Mouse (Mus musculus) cerebellum, postnatal 10 days (tissue): Measurements from ENCODE around the gene Myo18b.

Experiments used
- DNase-seq, 2 experiments: peaks; one replicate each; pipeline ENCODE4 v3.0.0; 2021; ENCODE audit warnings: mixed read lengths in 2 of 2

Gene Myo18b

DNA sequence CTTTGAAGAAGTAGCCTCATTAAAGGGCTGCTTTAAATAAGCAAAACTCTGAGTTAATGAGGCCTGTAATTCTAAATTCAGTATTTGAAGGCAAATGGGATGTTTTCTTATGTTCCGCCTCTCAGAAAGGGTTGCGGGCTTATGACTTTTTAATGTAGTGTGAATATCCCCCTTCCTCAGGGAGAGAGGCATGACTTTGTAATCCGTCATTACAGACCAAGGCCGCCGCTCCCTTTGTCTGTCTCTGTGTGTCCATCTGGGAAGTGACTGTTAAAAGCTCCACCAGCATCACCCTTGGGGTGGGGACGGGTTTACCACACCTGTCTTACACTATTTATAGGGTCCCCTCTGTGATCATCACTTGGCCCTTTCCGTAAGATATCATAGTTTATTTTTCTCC lies 100.1 kb downstream of the Myo18b start:
- DNase-seq: no peak

DNA sequence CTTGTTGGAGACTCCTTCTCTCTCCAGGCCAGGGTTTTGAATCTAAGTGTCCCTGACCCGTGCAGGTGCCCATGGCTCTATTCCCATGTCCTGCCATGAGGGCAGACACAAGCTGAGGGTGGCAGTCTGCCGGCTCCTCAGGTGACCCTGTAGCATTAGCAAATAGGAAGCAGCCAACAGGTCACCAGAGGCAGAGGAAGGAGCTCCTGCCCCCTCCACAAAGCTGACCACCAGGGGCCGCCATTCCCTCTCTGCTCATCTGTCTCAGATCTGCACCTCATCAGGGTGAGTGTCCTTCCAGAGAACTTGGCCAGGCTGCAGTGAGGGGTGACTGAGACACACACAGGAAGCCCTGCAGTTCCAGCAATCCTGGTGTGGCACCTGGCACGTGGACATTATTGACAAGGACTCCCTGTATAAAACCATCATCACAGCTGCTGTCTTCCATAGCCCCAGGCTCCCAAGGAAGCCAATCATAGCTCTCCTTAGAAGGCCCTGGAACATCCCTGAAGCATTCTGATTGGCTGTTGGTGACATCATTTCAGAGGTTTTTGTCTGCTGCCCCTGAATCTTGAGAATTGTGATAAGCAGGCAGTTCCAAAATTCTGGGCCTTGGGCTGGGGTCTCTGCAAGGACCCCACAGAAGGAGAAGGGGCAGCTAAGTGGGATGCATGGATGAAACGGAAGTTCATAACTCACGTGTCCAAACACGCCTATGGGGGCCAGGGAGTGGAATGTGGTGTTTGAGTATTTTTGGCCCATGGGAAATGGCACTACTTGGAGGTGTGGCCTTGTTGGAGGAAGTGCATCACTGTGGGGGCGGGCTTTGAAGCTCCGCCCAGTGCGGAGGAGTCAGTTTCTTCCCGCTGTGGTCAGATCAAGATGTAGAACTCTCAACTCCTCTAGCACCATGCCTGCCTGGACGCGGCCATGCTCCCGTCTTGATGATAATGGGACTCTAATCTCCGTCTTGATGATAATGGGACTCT lies 104.1 kb downstream of the Myo18b start:
- DNase-seq: peak; percentile 42 to 51

DNA sequence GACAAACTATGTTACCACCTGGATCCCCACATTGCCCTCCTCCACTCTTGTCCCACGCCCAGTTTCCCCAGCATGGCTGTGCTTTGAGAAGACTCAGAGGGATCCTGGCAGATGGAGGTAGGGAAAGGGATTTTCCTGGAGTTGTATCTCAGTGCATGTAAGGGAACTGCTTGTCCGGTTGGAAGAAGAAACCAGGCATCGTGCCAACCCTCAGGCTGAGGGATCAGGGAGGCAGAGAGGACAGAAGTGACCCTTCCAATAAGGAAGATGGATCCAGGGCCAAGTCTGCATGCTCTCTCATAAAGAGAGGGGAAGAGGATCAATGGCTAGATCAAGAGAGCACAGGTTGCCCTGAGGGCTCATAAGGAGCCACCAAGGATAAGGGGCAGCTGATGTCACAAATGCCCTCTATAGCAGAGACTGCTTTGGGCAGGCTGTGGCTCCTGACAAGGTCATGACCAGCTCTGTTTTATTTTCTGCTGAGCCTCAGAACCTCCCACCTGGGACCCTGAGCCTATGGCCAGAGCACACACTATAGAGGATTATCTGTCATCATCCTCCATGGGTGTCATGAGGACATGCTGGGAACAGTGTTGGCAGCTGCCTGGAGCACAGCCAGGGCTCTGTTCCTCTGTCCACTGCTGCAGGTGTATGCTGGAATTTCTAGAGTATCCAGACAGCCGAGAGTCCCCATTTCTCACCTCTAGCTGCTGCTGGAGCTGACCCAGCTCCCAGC lies 105.6 kb downstream of the Myo18b start:
- DNase-seq: peak; percentile 63 to 68

DNA sequence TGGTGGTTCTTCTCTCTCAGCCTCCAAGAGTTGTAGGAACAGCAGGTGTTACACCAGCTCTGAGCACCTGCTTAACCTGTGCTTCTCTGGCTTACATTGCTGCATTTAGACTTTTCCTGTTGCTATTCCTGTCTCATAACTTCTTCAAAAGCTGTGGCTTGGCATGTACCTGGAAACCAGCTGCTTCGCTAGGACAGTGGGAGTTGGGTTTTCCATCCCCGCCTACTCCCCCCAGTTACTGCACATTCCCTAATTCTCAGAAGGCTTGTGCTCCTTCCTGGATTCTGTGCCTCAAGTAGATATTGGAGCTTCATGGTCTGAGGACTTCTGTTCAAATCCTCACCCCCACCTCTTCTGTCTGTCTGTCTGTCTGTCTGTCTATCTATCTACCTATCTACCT lies 107.7 kb downstream of the Myo18b start:
- DNase-seq: no peak

DNA sequence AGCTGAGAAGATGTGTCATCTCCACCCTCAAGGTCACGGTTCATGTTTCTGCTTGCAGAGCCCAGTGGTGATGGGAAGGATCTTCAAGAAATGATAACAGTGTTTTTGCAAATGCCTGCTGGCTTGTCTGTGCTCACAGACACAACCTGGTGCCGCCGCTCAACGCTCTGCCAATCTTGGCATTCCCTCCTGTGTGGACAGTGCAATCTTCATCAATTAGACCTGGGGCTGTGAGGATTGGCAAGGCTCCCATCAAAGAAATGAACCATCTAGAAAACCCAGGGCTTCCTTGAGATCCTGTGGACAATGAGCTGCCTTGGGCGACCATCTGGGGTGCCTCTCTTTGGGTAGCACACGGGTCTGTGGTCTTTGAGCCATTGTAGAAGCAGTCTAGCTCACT lies 109.4 kb downstream of the Myo18b start:
- DNase-seq: peak; percentile 58 to 62

DNA sequence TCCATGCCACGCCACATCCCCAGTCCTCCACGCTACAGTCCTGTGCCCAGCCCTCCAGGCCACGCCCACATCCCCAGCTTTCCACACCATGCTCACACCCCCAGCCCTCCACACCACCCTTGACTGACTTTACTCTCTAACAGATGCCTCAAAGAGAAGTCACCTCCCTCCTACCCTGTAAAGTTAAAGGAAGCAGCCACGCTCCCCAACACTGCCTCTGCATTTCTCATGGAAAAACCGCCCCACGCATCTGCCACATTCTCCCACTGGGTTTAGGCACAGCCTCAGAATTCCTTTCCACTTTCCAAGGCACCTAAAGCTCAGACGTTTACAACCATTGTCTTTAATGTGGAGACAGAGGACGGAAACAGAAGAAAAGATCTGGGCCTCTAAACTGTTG lies 110.1 kb downstream of the Myo18b start:
- no peak for DNase-seq

DNA sequence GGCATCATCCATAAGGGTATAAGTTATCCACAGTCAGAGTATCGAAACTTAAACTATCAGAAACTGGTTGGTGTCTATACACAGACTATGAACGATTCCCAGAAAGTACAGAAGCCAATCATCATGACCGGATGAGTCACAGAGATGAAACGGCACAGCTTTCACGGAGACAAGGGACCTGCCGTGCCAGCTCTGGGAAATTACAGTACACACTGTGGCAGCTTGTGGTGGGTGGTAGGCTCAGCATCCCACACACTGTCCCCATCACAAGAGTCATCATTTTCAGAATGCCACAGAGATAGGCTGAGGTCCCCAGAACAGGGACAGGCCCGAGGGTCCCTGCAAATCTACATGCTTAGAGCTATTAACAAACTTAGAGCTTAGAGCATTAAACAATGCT lies 114.4 kb downstream of the Myo18b start:
- no peak for DNase-seq

DNA sequence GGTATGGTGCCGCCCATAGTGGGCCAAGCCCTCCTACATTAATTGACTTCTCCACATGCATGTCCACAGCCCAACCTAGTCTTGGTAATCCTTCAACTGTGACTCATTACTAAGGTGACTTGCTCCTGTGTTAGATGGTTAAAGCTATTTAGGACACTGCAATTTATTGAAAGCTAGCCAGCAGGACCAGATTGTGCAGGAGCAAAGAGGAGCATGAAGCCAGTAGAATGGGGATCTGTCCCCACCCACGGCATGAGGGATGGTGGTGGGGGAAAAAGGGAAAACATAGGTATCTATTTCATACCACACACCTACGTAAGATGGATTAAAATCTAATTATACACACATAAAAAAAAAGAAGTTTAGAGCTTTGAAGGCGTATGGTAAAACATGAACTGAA lies 114.9 kb downstream of the Myo18b start:
- peak in 1 of 2 experiments; percentile 42 for DNase-seq

DNA sequence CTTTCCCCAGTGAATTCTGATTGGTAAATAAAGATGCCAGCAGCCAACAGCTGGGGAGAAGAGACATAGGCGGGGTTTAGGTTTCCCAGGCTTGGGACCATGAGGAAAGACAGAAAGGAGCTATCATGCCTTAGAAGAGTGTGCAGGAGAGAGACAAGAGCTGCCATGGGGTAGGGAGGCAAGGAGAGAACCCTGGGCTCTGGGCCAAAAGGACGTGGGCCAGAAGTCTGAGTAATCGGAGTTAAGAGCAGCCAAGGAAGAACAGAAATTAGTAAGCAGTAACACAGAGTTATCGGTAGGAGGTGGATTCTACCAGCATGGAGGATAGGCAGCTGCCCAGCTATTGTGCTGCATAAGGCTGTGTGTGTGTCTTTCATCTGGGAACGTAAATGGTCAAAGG lies 115.8 kb downstream of the Myo18b start:
- DNase-seq: peak; percentile 86 to 87

DNA sequence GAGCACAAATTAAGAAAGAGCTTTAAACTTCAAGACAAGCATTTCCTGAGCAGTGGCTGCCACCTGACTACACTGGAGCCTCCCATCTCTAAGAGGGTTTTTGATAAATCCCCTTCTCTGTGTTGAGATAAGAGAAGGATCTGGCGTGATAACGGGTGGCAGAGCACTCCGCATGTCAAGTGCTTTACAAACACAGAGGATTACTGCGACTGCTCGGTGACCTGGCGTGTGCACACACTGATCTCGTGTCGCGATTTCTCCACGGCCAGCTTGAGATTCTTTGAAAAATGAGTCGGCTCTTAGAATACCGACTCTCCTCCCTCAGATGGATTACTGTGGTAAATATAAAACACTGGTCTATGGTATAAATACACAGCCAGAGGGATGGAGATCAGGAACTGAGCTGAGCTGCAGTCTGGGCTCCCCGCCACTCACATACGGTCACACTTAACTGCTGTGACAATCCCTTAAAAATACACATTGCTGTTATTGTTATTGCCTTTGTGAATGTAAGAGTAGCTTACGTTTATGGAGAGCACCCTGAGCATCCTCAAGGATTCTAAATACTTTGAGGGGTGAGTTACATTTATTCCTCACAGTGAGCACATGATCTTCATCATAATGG lies 119.3 kb downstream of the Myo18b start:
- DNase-seq: no peak

DNA sequence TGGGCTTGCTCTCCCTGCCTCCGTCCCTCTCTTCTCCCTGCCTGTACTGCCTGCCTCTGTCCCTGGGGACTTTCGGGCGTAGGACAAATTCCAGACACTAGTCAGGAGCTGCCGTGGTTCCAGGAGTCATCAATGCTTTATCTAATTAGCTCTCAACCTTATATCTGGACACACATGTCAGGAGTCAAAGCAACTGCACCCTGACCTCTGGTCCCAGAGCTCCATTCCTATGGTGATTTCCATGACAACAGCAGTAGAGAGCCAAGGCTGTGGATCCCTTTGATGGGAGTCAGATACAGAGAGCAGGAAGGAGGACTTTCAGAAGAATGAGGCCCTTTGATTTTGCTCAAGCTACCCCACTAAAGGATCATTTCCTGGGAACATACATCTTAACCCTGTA lies 122.7 kb downstream of the Myo18b start:
- DNase-seq: no peak

DNA sequence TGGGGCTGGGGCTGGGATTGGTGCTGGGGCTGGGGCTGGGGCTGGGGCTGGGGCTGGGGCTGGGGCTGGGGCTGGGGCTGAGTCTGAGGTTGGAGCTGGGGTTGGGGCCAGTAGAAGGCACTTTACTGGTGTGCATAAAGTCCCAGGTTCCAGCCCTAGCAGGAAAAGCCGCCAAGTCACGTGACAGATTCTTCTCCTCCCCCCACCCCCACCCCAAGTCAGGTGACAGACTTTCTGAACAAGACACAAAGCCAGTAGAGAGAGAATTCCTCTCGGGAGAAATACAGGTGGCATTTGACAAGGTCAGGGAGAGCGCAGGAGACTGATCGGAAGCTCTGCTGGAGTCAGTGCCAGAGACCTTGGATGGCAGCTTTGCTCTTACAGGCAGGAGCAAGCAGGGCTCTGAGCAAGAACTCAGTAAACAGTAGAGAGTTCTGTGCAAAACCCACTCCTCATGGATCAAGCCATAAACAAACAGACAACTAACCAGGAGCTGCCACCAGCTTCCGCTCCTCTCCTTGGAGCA lies 124.7 kb downstream of the Myo18b start:
- DNase-seq: no peak

DNA sequence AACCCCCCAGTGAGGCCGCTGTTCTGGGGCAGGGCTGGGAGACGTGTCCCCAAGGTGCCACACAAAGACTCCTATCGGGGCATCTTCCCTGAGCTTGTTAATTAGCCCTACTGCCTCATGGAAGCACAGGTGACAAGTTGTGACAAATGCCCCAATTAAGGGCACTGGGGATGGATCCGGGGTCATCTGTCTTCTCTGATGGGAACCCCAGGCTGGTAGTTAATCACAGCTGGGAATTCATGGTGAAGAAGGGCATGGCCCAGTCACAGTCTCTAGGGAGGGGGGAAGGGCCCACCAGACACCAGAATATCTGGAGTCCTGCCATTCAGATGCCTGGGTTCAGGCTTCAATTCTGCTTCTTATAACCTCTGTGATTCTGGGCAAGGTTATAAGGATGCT lies 126.4 kb downstream of the Myo18b start:
- DNase-seq: no peak

DNA sequence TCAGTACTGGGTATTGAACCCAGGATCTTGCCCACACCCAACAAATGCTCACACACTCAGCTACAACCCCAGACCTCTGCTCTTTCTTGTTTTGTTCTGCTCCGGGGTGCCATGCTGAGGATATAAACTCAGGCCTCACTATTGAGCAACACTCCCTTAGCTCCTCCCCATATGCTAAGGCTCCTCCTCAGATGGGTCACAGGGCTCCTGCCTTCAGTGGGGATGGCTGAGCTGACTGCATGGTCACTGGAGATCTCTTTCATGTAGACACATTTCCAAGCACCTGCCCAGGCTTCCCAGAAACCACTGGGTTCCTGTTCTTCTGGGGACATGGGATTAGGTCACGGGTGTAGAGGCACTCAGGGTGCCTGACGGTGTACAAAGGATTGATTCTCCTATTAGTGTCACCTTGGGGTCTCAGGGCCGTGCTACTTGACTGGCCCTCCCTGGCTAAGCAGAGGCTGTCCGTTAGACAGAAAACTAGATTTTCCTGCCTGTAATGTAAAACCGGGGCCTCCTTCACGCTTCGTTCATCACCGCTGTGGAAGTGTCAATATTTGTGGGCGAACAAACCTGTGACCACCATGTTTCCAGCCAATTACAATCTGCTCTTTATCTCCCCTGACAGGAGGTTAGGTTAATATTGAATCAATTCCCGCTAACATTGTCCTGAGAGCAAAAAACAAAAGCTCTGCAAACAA lies 127.0 kb downstream of the Myo18b start:
- no peak for DNase-seq

DNA sequence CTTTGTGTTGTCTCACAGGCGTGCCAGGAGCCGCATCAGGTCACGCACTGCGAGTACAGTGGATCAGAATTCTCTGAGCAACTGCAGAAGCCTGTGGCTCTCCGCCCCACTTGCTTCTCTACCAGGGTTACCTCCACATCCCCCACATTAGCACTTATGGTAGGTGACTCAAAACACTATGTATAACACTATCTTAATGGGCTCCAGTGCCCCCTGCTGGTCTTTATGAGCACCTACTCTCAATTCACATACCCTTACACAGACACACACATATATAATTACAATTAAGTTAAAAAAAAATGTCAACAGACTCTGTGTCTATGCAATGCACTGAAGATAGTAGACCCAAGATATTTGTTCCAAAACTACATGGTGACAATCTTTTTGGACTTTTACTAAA lies 127.6 kb downstream of the Myo18b start:
- no peak for DNase-seq

DNA sequence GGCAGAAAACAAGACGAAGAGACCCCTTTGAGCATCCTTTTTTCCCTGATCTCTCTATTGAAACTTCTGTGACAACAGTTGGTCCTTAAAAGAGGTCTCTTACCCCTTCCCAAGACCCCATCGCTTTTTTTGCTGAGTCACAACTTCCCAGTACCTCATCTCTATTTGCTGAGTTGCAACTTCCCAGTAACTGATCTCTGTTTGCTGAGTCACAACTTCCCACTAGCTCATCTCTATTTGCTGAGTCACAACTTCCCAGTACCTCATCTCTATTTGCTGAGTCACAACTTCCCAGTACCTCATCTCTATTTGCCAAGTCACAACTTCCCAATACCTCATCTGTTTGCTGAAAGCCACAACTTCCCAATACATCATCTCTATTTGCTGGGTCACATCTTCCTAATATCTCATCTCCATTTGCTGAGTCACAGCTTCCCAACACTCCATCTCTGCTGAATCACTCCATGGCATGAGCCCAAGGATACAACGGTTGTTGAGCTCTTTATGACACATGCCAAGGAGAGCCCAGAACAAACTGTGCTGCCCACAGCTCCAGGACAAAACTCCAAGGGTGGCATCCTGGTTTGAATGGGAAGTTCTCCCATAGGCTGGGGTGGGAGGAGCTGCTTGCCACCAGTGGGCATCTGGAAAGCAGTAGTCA lies 134.6 kb downstream of the Myo18b start:
- DNase-seq: no peak

DNA sequence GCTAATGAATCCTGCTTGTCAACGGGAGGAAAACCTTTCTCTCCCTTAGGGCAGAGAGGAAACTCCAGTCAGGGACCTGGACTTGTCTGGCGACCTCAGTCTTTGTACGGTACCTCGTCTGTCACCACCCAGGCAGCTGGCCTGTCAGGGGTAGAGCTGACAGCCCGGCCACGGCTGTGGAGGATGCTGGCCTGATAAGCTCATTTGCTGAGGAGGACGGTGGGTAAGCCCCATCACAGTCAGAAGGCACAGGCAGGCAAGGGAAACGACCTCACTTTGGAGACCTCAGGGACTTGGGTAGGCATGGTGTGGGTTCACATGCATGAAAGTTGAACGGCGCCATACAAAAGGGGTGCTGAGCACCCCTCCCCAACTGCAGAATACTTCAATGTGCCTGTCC lies 140.6 kb downstream of the Myo18b start:
- DNase-seq: peak in 1 of 2 experiments; percentile 29

DNA sequence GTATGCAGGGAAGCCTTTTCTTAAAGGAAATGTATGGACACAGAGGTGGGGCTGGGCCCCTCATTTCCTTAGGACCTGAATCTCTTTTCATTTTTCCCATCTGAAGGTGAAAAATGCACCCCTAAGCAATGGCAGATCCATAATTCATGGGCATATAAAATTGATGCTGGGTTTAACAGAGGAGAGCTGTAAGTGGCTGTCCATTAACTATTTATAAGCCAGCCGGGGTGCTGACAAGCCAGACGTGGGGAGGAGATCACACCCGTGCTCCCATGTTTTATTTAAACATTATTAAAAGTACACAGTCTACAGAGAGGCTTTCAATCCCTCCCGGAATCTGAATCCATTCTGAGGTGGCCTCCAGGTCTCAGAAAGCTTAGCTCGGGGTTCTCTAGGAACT lies 146.5 kb downstream of the Myo18b start:
- DNase-seq: no peak

DNA sequence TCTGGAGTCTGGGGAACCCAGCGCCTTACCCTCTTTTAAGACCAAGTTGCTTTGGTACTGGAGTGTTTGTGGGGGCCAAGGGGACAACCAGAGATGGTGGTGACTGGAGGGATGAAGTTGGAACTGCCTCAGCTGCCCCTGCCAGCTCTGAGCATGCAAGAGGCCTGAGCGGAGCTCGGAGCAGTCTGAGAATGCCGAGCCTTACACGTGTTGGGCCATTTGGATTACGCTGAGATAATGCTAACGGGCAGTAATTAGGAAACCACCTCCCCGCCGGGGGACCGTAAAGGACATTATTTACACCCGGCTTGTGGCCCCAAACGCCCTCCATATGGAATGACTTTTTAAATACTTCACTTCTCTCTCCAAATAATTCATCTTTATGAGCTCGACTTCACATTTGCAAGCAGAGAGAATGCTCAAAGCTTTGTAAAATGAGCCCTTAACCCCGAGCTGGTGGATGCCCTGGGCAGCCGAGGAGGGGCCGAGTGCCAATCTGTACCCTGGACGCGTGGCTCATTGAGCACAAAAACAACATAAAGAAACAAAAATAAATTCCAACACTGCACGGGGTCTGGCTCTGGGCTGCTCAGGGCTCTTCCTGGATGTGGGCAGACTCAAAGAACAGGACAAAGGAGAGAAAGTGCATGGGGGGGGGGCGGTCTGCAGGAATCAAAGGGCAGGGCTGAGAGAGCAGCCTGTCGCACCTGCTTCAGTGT lies 148.0 kb downstream of the Myo18b start:
- peak; percentile 61 to 66 for DNase-seq

DNA sequence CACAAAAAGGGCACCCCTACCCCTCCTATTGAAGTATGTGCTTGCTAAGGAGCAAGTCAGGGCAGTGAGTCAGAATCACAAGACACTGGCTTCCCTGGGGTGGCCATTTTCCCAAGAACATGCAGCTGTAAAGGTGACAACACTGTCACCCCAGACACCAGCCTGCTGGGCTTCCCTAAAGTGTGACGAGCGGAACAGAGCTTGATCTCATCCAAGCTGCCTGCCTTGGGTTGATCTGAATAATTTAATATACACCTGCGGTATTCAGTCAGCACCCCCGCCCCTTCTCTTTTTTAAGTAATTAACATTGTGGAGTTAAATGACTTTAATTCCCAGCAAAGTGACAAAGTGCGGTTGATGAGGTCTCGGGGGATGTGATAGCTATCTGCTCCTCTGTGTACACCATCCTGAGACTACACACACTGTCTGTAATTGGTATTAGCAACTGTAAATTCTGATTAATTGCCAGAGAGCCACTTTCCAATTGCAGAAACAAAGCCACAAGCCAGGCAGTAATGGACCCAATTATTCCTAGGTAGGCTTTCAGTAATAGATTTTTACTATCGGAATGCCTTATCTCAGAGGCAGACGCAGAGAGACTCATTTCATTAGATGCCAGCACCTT lies 148.7 kb downstream of the Myo18b start:
- no peak for DNase-seq

DNA sequence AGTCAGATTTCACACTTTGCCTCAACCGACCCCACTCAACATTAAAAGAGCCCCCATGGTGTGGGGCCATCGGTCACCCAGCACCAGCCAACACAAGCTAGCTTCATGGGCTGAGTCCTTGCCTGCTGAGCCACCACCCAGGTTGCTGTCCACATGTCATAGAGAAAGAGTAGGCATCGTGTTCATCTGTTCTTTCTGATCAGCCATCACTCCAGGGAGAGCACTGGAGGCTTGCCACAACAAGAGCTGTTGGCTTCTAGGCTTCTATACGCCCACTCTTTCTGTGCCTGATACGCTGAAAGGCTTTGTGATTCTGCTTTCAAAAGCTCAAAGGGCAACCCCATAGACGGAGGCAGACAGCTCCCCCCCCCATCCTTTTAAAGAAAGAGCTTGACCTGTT lies 151.0 kb downstream of the Myo18b start:
- peak; percentile 71 to 87 for DNase-seq
